7 mouse cellular contexts compared by ENCODE assay signal in the genomic region with DNA sequence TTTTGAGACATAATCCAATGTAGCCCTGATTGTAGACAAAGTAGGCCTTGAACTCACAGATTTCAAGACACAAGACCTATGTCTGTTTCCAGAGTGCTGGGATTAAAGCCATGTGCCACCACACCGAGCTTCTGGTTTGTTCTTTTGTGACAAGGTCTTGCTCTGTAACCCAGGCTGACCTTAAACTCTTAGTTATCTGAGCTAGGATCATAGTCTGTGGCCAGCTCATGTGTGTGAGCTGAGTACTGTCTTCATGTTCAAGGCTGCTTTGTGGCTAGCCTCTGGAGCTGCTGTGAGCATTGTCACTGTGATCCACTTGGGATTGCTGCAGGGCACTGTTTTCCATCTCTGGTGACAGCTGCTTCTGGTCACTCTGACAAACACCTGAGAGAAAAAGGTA. TPM values are rescaled to one million over a fixed set of nuclear protein-coding genes. Genes with fewer than 3 reads are reported as not detected.
"Had no signal": no experiment of that assay in that cellular context is flagged by ENCODE, and none has a peak within 500 bp of the region (broad histone marks: within the 10 kb centered on the region; RNA-seq: fewer than 3 reads in every experiment).

No protein-coding gene starts in this region.

- H3K9me3 ChIP-seq: limb, embryonic 10.5 days; midbrain, embryonic 13.5 days had no signal

- H3K27ac ChIP-seq: left cerebral cortex, adult 2 months; limb, embryonic 10.5 days; midbrain, embryonic 13.5 days had no signal

- H3K4me3 ChIP-seq: left cerebral cortex, adult 2 months; limb, embryonic 10.5 days; midbrain, embryonic 13.5 days; myocyte had no signal

- H3K27me3 ChIP-seq: midbrain, embryonic 13.5 days had no signal

- ATAC-seq: intestine, postnatal 0 days; lung, postnatal 0 days; midbrain, embryonic 13.5 days had no signal

- H3K9ac ChIP-seq: midbrain, embryonic 13.5 days had no signal

- H3K4me2 ChIP-seq: midbrain, embryonic 13.5 days had no signal

RNA-seq across cellular contexts. Expression of a gene that starts 33.9 kb away (rescaled TPM):
- polyA plus RNA-seq: macrophage had no signal
